Mouse (Mus musculus) midbrain, embryonic 11.5 days (tissue): Measurements from ENCODE around the gene Zfp791. TPM values are rescaled to one million over a fixed set of nuclear protein-coding genes. Genes with fewer than 3 reads are reported as not detected.
A peak's percentile ranks its signal among the peaks of the same experiment; 100 is the strongest.

Source experiments
- ATAC-seq: fragments of 200-750 bp; cut with Nextera tagmentation; 2 replicates; pipeline ENCODE4 v1.8.0; 2017; ENCODE audit warnings: moderate TSS enrichment, moderate library complexity; ENCODE audit not compliant: low FRiP score
- DNase-seq: peaks from one replicate; pipeline ENCODE4 v3.0.0; 2015; ENCODE audit warnings: low spot score; ENCODE audit errors: missing footprints
- H3K27ac ChIP-seq: fragments of 300-500 bp; sonication (generic); 2 replicates; pipeline ENCODE4 v1.5.1; 2014; ENCODE audit warnings: low read depth, low read length
- H3K27me3 ChIP-seq: fragments of 300-500 bp; sonication (generic); 2 replicates; pipeline ENCODE4 v1.6.1; 2014; ENCODE audit warnings: mild to moderate bottlenecking, low read length, moderate library complexity, mixed read lengths; ENCODE audit not compliant: control insufficient read depth, insufficient read depth
- H3K36me3 ChIP-seq: fragments of 300-500 bp; sonication (generic); 2 replicates; pipeline ENCODE4 v1.6.1; 2014; ENCODE audit warnings: mild to moderate bottlenecking, low read length, moderate library complexity, mixed read lengths; ENCODE audit not compliant: control insufficient read depth, insufficient read depth
- H3K4me1 ChIP-seq: fragments of 300-500 bp; sonication (generic); 2 replicates; pipeline ENCODE4 v1.6.1; 2014; ENCODE audit warnings: low read length; ENCODE audit not compliant: control insufficient read depth, insufficient read depth
- H3K4me2 ChIP-seq: fragments of 300-500 bp; sonication (generic); 2 replicates; pipeline ENCODE4 v1.6.1; 2014; ENCODE audit warnings: mild to moderate bottlenecking, moderate library complexity
- H3K4me3 ChIP-seq: fragments of 300-500 bp; sonication (generic); 2 replicates; pipeline ENCODE4 v1.5.1; 2014; ENCODE audit warnings: low read depth, low read length
- H3K9ac ChIP-seq: fragments of 300-500 bp; sonication (generic); 2 replicates; pipeline ENCODE4 v1.6.1; 2014; ENCODE audit warnings: low read length
- H3K9me3 ChIP-seq: fragments of 300-500 bp; sonication (generic); 2 replicates; pipeline ENCODE4 v1.6.1; 2016; ENCODE audit warnings: low read length; ENCODE audit not compliant: control insufficient read depth
- WGBS: fragments of 180-500 bp; shearing (Covaris S2); extraction: QIAGEN DNeasy Blood & Tissue Kit; methylation state at CpG from one replicate; pipeline ENCODE4 v1.1.7; 2014; 5-methylcytosine and 5-hydroxymethylcytosine counted together
- microRNA-seq: library from miRNA; unstranded; fragments of <30 nt; microRNA quantifications from one replicate; pipeline ENCODE4, GENCODE M21; 2017
- polyA plus RNA-seq: library from polyadenylated mRNA; unstranded; fragments of >200 nt; fragmentation: Nextera tagmentation; extraction: Ambion mirVana; gene quantifications from 2 replicates; pipeline ENCODE4 v1.2.1, GENCODE M21; 2014

The Zfp791 gene
- polyA plus RNA-seq, 1 experiment from 2014 or later, result 1.5 TPM

GRCm38 (mm10) chr8:85067155-85067554 lies 55.7 kb downstream of the Zfp791 start:
- Histone ChIP-seq H3K27me3 (no peaks in the 10 kb centered on the region), H3K9ac (no peak overlapping the region), H3K9me3 (no peaks in the 10 kb centered on the region), H3K4me1 (peaks cover under 1% of the 10 kb centered on the region), H3K36me3 (no peaks in the 10 kb centered on the region), H3K4me2 (no peak overlapping the region), H3K4me3 (no peak overlapping the region), H3K27ac (no peak overlapping the region)
- DNase-seq, result no peak
- 96% methylated on average over 2 of the region's 2 CpGs for WGBS
- ATAC-seq, result no peak

GRCm38 (mm10) chr8:85065213-85065612 lies 57.7 kb downstream of the Zfp791 start:
- no peak overlapping the region for H3K4me2 ChIP-seq
- no peak overlapping the region for H3K9ac ChIP-seq
- H3K9me3 ChIP-seq, result no peaks in the 10 kb centered on the region
- ATAC-seq (no peak), DNase-seq (no peak)
- WGBS, result 33% methylated on average over 2 of the region's 2 CpGs
- no peaks in the 10 kb centered on the region for H3K36me3 ChIP-seq
- H3K27me3 ChIP-seq, result no peaks in the 10 kb centered on the region
- H3K27ac ChIP-seq, result no peak overlapping the region
- H3K4me3 ChIP-seq, result no peak overlapping the region
- H3K4me1 ChIP-seq, result peaks cover 5% of the 10 kb centered on the region; the same call in 1 of the 2 replicates

- no peaks in the 10 kb centered on the region for H3K9me3 ChIP-seq
- WGBS, result 97% methylated on average over 4 of the region's 4 CpGs
These were observed 60.3 kb downstream of the Zfp791 start for GRCm38 (mm10) chr8:85062603-85063002.

GRCm38 (mm10) chr8:85059879-85060616 lies 62.8 kb downstream of the Zfp791 start, which contains the start of gene Fbxw9:
TSS of gene Fbxw9 (plus strand) at chr8:85060055.
- no peak within 1 kb of the TSS for H3K27ac ChIP-seq
- ATAC-seq, result peak; percentile 92

More at GRCm38 (mm10) chr8:85062603-85063002, 60.3 kb downstream of the Zfp791 start:
- Histone ChIP-seq H3K4me3 (no peak overlapping the region), H3K36me3 (no peaks in the 10 kb centered on the region), H3K27ac (no peak overlapping the region), H3K9ac (no peak overlapping the region), H3K4me1 (peaks cover 6% of the 10 kb centered on the region; the same call in 1 of the 2 replicates), H3K4me2 (no peak overlapping the region), H3K27me3 (no peaks in the 10 kb centered on the region)
- peak; percentile 41 for DNase-seq
- no peak for ATAC-seq

More at GRCm38 (mm10) chr8:85059879-85060616, 62.8 kb downstream of the Zfp791 start, which contains the start of gene Fbxw9:
- H3K36me3 ChIP-seq, result peaks cover 8% of the 10 kb centered on the region; the same call in 1 of the 2 replicates
- peak; percentile 99 for DNase-seq
- peaks cover 6% of the 10 kb centered on the region; the same call in 1 of the 2 replicates for H3K4me1 ChIP-seq
- no peaks in the 10 kb centered on the region for H3K27me3 ChIP-seq
- no peaks in the 10 kb centered on the region for H3K9me3 ChIP-seq
- WGBS, result under 1% methylated on average over 52 of the region's 53 CpGs
- peak within 1 kb of the TSS; percentile 82 for H3K4me3 ChIP-seq
- peak within 1 kb of the TSS; percentile 80 for H3K9ac ChIP-seq
- peak within 1 kb of the TSS; percentile 97 for H3K4me2 ChIP-seq

Small RNA genes within 50 kb of the gene (microRNA-seq; reads per million reads assigned to microRNA genes)
- gene Gm23388 (30.5 reads per million, percentile 41 among the genes with 10 or more reads in this experiment), gene Mir7070 (3.4 reads per million, percentile 16 among the genes with 10 or more reads in this experiment)

Other genes starting within 250 kb of the Zfp791 start
- 24.6 and 31.8 TPM in 2 replicates for gene Gcdh, start 229.2 kb downstream of the Zfp791 start, polyA plus RNA-seq
- 13.7 and 14.4 TPM in 2 replicates for gene Klf1, start 221.2 kb downstream of the Zfp791 start, polyA plus RNA-seq
- gene Dnase2a, start 214.5 kb downstream of the Zfp791 start, polyA plus RNA-seq, result 4.3 and 4.6 TPM in 2 replicates
- gene Mast1, start 185.7 kb downstream of the Zfp791 start, polyA plus RNA-seq, result 8.8 and 10.2 TPM in 2 replicates
- gene Rtbdn, start 176.1 kb downstream of the Zfp791 start, polyA plus RNA-seq, result 0.15 TPM in 1 of 2 replicates, not detected in the other
- not detected in 2 replicates for gene Gm49661, start 153.7 kb downstream of the Zfp791 start, polyA plus RNA-seq
- 1,298 and 1,349 TPM in 2 replicates for gene Prdx2, start 153.5 kb downstream of the Zfp791 start, polyA plus RNA-seq
- gene Rnaseh2a, start 153.3 kb downstream of the Zfp791 start, polyA plus RNA-seq, result 113 and 121 TPM in 2 replicates
- 3.4 and 4.5 TPM in 2 replicates for gene Junb, start 144.4 kb downstream of the Zfp791 start, polyA plus RNA-seq
- gene Hook2, start 132.5 kb downstream of the Zfp791 start, polyA plus RNA-seq, result 11.4 and 11.8 TPM in 2 replicates
- gene Best2, start 108.6 kb downstream of the Zfp791 start, polyA plus RNA-seq, result not detected in 2 replicates
- 129 TPM in 2 replicates for gene Asna1, start 97.8 kb downstream of the Zfp791 start, polyA plus RNA-seq
- gene Trir, start 96.3 kb downstream of the Zfp791 start, polyA plus RNA-seq, result 164 and 180 TPM in 2 replicates
- 19.5 and 19.9 TPM in 2 replicates for gene Tnpo2, start 86.2 kb downstream of the Zfp791 start, polyA plus RNA-seq
- gene Fbxw9, start 63.0 kb downstream of the Zfp791 start, polyA plus RNA-seq, result 22.4 and 25.8 TPM in 2 replicates
- gene Gm5741, start 55.1 kb downstream of the Zfp791 start, polyA plus RNA-seq, result 0.53 TPM in 1 of 2 replicates, not detected in the other
- 65.5 and 66.8 TPM in 2 replicates for gene Dhps, start 51.3 kb downstream of the Zfp791 start, polyA plus RNA-seq
- 120 and 135 TPM in 2 replicates for gene Wdr83os, start 42.4 kb downstream of the Zfp791 start, polyA plus RNA-seq
- gene Wdr83, start 41.8 kb downstream of the Zfp791 start, polyA plus RNA-seq, result 54.3 and 56.1 TPM in 2 replicates
- 15.7 and 16.9 TPM in 2 replicates for gene Man2b1, start 39.8 kb downstream of the Zfp791 start, polyA plus RNA-seq
- not detected in 2 replicates for gene Cks1brt, start 28.8 kb upstream of the Zfp791 start, polyA plus RNA-seq
- not detected in 2 replicates for gene Olfr371, start 102.9 kb upstream of the Zfp791 start, polyA plus RNA-seq
- gene Orc6, start 176.5 kb upstream of the Zfp791 start, polyA plus RNA-seq, result 140 and 143 TPM in 2 replicates
- gene Vps35, start 176.7 kb upstream of the Zfp791 start, polyA plus RNA-seq, result 182 and 208 TPM in 2 replicates